Mouse (Mus musculus): ENCODE data around the gene Iapp. TPM values are rescaled to one million over a fixed set of nuclear protein-coding genes. Genes with fewer than 3 reads are reported as not detected.
"Not testable (repeated sequence)": the region's sequence is repeated elsewhere in the genome, so short reads cannot be mapped to it uniquely, and the experiment has no call there.

The Iapp gene
- total RNA-seq, 2 experiments from 2014 or later: not detected

- TF ChIP-seq CTCF (conservative IDR thresholded peaks at IDR 0.05): no peak
- peak; percentile 84 to 86 for DNase-seq (ENCODE audit: low spot score in 2 of 2)
- Histone ChIP-seq H3K27ac (peak within 1 kb of the TSS; percentile 96), H3K4me3 (peak within 1 kb of the TSS; percentile 75)
Observed at GRCm38 (mm10) chr6:142345440-142346038, 47.3 kb downstream of the Iapp start, which contains the start of gene Pyroxd1. TSS of gene Pyroxd1 (plus strand) at chr6:142345654.

- TF ChIP-seq CTCF (conservative IDR thresholded peaks at IDR 0.05): no peak
- Histone ChIP-seq H3K4me3 (peak overlapping the region; percentile 75), H3K27ac (peak overlapping the region; percentile 96)
- DNase-seq (ENCODE audit: low spot score in 2 of 2): no peak
Observed at GRCm38 (mm10) chr6:142346181-142347110, 48.2 kb downstream of the Iapp start.

- H3K27ac ChIP-seq: no peak overlapping the region
- DNase-seq (ENCODE audit: low spot score in 2 of 2): no peak
- no peak overlapping the region for H3K4me3 ChIP-seq
- no peak for TF ChIP-seq CTCF (conservative IDR thresholded peaks at IDR 0.05)
Observed at GRCm38 (mm10) chr6:142347431-142348385, 49.5 kb downstream of the Iapp start.

GRCm38 (mm10) chr6:142352099-142352498 is 53.9 kb downstream of the Iapp start:
- not testable (repeated sequence) for H3K4me3 ChIP-seq; DNase-seq (ENCODE audit: low spot score in 2 of 2); H3K27ac ChIP-seq

Other genes starting within 250 kb of the Iapp start
- gene Slco1a6, start 89.9 kb upstream of the Iapp start, total RNA-seq (2021): not detected
- not detected for gene Slco1a5, start 24.6 kb downstream of the Iapp start, total RNA-seq (2021)
- gene Pyroxd1, start 47.2 kb downstream of the Iapp start, total RNA-seq (2021): 10 to 100 TPM; 12.8 to 15.7 TPM
- gene Recql, start 88.7 kb downstream of the Iapp start, total RNA-seq (2021): 10 to 100 TPM; 26.7 to 26.9 TPM
- gene Golt1b, start 88.8 kb downstream of the Iapp start, total RNA-seq (2021): 10 to 100 TPM; 28.6 TPM
- 1 to 10 TPM; 1.2 to 2.9 TPM for gene Spx, start 115.0 kb downstream of the Iapp start, total RNA-seq (2021)
- gene Gys2, start 174.7 kb downstream of the Iapp start, total RNA-seq (2021): under 1 TPM; 0.12 to 0.13 TPM
- gene Ldhb, start 209.5 kb downstream of the Iapp start, total RNA-seq (2021): 100 to 1,000 TPM; 540 to 581 TPM